Mouse (Mus musculus) G1E (cell line): Measurements from ENCODE around the gene Haus7.

Experiments
- CTCF ChIP-seq: IDR thresholded peaks from 2 replicates; pipeline ENCODE4 v1.5.1; 2012; ENCODE audit warnings: low read depth, low read length, inconsistent platforms, mixed read lengths
- GATA1 ChIP-seq: IDR thresholded peaks from 2 replicates; pipeline ENCODE4 v1.6.1; 2012; ENCODE audit warnings: borderline replicate concordance, low read length, inconsistent platforms, mixed read lengths
- GATA2 ChIP-seq: IDR thresholded peaks from 2 replicates; pipeline ENCODE4 v1.6.1; 2012; ENCODE audit warnings: low read depth, low read length, inconsistent platforms, borderline replicate concordance
- TAL1 ChIP-seq: conservative IDR thresholded peaks from 2 replicates; pipeline ENCODE4 v1.6.1; 2012; ENCODE audit warnings: low read depth, low read length, inconsistent platforms, mixed read lengths

GRCm38 (mm10) chrX:73468752-73469151 is 9.9 kb upstream of the Haus7 start:
- no peak for TF ChIP-seq CTCF
- no peak for TF ChIP-seq GATA1
- no peak for TF ChIP-seq GATA2
- no peak for TF ChIP-seq TAL1
